Mouse (Mus musculus) right cerebral cortex, postnatal 36 days (tissue): ENCODE measurements around the gene Gm6169.
"Not testable (repeated sequence)": the region's sequence is repeated elsewhere in the genome, so short reads cannot be mapped to it uniquely, and the experiment has no call there.

ENCODE experiments used
- DNase-seq, 2 experiments: peaks; one replicate each; pipeline ENCODE4 v3.0.0; 2022; ENCODE audit warnings: low spot score in 2 of 2, mixed read lengths in 1 of 2

The Gm6169 gene

DNA sequence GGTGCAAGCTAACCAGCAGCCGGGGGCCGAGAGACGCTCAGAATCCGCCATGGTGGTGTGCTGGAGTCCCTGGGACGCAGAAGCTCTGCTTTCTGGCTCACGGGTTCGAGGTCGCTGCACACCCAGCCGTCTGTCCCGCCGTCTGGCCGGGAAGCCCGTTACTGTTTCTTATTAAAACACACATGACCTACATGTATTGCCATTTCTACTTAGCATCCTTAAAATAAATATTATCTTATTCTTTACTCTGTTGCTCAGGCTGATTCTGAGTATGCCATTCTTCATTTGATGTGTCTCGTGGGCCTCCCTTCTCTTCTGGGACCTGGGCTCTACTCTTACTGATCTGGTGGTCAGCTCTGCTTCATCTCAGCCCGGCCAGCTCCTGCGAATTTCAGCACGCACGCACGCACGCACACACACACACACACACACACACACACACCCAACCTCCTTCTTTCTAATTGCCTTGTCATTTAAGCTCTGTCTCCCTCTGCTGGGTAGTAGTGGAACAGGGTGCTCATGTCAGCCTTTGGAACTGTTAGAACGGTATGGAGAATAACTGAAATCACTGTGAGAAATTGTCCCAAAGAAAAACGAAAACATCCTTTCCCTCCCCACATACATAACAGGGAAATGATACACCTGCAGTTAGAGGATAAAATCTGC is at the start of gene Gm6169:
Gene Gm6169 (minus strand): TSS at position 51 of the 666 bp plus-strand sequence.
- peak; percentile 45 to 47 for DNase-seq

DNA sequence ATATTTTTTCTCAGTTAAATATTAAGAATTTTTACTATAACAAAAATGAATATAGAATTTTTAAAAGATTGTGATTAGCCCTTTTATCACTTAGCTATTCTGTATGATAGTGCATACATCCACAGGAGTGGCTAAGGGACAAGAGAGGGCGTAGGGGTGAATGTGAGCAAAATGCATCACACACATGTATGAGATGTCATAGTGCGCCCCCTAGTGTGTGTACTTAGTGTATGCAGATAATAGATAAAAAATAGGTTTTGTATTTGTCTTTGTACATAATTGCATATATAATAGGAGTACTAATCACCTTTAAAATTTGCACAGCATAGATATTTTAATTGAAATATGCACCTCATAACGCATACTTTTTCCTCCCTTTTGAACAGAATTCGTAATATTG is 46.8 kb upstream of the Gm6169 start:
- DNase-seq = no peak

DNA sequence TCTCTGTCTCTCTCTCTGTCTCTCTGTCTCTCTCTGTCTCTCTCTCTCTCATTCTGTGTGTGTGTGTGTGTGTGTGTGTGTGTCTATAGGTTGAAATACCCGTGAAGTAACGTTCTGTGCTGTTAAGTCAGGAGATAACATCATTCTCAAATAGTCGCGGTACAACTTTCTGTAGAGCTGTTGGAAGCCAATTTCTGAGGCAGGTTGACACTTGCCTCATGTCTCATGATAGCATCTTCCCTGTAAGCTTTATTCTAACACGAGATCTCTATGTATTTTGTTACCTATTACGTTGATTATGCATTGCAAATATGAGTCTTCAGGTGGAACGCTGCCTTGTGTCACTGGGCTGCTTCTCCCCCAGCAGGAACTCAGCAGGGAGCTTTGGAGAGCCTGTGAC is 43.3 kb upstream of the Gm6169 start:
- DNase-seq = no peak

DNA sequence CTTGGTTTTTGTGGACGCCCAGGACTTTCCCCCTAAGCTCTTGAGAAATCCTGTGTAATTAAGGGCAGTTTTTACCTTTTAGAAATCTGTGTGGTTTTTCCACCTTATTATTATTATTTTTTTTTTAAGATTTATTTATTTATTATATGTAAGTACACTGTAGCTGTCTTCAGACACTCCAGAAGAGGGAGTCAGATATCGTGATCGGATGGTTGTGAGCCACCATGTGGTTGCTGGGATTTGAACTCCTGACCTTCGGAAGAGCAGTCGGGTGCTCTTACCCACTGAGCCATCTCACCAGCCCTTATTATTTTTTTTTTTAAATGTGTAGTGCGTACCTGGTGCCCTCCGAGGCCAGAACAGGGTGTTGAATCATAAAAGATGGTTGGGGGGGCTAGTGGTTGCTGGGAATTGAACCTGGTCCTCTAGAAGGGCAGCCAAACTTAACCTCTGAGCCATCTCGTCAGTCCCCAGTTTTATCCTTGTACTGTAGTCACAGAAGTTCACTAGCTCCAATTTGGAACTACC is 39.4 kb upstream of the Gm6169 start:
- not testable (repeated sequence) for DNase-seq

DNA sequence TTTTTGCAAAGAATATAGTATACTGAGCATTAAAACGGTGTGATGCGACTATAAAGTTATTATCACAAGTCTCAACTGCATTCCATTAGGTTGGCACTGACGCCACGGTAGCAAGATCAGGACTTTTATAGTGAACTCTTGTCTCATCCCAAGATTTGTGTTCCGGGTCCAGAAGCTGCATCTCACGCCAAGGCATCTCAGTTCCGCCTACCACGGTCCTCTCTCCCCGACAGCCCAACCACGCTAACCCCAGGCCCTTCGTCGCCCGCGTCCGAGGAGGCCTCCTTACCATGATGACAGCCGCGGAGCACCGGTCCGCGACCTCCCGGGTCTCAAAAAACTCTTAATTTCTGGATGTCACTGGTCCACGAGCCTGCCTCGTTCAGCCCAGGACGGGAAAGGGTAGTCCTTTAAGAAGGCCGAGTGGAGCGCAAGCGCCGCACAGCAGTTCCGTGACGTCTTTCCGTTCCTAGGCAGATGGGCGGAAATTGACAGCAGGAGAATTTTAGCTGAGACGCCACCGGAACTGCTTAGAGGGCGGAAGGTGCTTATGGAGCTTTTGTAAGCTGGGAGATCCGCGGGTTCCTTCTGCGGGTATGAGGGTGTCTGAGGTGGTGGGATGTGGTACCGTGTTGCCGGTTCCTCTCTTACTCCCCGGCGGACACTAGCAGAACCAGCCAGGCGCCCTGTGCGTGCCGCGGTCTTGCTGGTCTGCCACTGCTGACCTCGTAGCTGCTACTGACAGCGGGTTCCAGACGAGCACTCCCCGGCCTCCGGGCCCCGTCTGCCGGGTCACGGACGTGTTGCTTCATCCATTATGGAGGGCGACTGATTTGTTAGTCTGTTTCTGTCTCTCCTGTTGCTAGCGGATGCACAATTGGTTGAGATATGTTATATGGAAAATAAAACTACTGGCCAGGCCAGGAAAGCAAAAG is 38.7 kb upstream of the Gm6169 start, which contains the start of the genes Gfm2 and Nsa2:
Gene Gfm2 (plus strand): TSS at position 472 of the 935 bp plus-strand sequence.
Gene Nsa2 (minus strand): TSS at position 472 of the 935 bp plus-strand sequence.
- peak; percentile 88 to 89 for DNase-seq

DNA sequence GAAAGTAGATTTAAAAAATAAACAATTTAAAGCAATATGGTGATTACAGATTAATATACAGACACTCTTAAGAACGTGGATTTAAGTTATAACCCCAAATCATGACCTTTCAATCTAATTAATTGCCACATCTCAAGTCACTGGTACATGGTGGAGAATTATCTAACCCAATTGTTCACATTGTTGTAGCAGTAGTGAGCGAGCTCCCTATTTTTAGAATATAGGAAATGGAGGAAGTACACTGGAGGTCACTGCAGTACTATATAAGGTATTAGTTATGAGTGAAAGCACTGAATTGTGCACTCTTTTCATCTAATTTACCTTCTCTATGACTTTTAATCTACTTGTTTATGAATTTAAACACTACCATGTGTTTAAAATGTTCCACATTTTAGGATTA is 31.4 kb upstream of the Gm6169 start:
- not testable (repeated sequence) for DNase-seq

DNA sequence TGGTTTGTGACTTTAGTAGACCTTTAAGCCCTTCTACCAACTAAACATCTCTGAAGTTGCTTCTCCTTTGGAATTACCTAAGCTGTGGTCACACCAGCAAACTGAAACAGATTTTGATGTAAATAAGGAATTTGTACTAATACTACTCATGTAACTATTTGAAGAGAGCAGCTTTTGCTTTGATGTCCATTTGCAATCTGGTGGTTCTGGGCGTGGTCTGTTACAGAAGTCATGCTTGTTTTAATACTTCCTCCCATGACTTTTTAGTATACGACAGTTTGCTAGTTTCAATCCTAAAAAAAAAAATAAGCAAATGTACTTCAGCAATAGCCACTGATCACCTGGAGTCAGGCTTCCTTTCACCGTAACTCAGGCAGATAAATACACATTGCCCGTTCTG is 30.6 kb upstream of the Gm6169 start:
- not testable (repeated sequence) for DNase-seq

DNA sequence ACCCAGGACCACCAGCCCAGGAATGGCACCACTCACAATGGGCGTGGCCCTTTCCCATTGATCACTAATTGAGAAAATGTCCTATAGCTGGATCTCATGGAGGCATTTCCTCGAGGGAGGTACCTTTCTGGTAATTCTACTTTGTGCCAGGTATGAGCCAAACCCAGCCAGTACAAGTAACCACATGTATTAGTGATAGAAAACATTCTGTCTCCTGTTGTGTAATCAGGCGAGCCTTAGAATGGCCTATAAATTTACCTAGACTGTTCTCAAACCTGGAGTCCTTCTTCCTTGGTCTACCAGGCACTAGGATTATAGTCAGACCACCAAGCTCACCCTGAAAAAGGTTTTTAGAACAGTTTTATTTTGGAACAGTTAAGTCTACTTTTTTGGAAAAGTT is 22.3 kb upstream of the Gm6169 start:
- no peak for DNase-seq

DNA sequence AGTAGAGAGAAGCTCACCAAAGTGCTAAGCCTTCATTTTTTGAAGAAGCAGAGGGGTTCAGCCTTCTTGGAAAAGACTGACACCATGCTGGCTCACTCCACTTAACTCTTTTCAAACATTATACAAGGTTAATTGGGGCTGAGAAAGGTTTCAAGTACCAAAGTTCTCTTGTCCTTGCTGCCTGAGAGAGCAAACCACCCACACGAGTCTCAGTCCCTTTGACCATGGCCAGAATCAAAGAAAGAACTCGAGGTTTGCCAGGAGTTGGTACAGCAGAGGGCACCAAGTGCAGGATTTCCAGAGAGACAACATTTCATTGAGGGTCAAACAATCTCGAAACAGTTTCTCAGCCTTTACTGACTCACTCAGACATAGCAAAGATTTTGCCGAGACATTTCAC is 10.0 kb upstream of the Gm6169 start:
- no peak for DNase-seq

DNA sequence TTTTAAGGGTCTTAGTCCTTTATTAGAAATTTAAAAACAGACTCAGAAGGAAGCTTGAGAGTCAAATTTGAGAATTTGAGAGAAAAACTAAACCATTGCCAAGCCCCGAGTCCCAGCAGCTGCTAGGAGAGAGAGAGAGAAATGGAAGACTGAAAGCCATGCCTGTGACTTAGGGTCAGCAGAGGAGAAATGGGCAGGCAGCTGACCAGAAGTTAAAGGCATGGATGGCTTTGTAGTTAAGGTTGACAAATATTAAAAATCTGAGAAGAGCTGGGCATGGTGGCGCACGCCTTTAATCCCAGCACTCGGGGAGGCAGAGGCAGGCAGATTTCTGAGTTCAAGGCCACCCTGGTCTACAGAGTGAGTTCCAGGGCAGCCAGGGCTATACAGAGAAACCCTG is 8.7 kb upstream of the Gm6169 start:
- not testable (repeated sequence) for DNase-seq

DNA sequence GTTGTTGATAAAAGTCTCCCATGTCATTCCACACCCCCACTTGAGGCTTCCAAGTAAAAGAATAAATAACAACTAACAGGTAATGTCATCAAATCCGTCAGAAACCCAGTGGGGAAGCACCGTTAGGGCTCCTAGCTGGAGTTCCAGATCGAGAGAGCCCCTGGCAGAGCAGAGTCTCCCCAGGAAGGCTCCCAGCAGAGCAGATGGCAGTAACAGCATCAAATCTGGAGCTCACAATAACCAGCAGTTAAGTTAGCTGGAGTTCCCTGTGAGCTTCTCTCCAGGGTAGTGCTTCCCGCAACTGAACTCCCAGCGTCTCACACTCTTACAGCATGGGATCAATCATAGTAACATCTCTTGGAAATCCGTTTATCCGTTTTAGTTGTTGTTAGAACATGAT is 6.0 kb upstream of the Gm6169 start:
- no peak for DNase-seq

DNA sequence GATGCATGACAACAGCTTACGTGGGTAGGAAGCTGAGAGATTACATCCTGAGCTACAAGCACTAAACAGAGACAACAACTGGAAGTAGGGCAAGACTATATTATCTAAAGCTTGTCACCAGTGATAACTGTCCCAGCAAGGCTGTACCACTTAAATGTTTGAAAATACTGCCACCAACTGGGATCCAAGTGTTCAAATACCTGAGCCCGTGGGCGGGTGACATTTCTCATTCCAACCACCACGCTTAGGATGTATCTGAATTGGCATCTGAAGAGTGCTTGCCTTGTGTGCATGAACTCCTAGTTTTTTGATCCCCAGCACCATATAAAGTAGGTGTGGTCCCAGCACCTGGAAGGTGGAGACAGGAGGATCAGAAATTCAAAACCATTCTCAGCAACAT is 3.3 kb downstream of the Gm6169 start:
- no peak for DNase-seq

DNA sequence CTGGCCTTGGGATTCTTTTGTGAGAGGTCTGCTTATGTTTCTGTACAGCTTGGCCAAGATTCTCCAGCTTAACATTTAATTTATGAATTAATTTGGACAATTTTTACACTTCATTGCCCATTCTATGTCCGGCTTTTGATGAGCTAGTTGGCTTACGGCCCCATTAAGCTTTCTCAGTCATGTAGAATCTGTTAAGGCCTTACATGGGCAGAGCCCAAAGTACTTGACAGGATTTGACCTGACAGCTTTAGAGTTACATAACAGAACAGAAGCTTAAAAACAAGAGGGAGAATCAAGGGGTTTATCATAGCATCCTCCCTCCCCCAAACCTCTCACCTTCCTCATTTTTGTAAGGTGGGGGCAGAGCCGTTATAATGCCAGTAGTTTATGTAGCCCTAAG is 10.9 kb downstream of the Gm6169 start:
- DNase-seq = no peak

DNA sequence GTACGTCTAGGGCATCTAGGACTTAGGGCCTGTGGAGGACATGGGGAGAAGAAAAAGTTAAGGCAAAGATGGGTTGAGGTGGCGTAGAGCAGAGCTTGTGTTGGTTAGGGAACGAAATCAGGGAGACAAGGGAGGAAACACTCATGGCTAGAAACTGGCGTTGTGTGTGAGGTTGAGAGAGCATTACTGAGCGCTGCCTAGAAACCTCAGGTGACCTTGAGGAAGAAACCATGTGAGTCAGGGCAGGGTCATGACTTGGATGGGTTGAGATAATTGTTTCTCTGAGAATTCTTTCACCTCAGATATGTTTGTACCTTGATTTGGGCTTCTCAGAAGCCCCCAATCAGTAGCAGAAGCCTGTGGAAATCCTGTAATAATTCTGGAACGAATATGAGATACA is 11.6 kb downstream of the Gm6169 start:
- no peak for DNase-seq

DNA sequence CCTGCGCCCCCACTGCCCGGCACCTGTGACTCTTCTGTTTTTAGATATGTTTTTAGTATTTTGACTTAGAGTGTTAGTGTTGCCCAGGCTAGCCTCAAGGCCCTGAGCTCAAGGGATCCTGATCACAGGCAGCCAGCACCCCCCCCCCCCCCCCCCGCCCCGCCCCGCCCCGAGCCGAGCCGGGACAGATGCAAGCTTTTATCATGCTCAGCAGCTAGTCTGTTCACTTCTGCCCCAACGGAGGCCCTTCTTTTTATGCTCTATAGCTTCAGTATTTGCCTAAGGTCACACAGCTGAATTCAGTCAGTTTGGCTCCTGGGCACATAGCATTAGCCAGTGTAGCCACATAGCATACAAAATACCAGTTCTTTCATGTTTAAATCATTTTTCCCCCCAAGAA is 12.7 kb downstream of the Gm6169 start:
- DNase-seq = no peak

DNA sequence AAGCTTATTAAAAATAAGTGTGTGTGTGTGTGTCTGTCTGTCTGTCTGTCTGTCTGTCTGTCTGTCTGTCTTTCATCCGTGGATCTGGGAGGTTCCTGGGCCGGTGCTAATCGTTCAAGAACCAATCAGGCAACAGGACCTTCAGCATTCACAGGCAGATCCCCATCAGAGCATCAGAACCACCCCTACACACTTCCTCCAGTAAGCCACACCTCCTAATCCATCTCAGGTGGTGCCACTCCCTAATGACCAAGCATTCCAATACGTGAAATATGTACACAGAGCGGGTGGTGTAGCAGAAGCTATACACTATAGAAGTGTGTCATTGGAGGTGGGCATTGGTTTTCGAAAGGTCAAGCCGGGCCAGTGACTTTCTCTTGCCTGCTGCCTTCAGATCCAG is 16.6 kb downstream of the Gm6169 start:
- DNase-seq = no peak

DNA sequence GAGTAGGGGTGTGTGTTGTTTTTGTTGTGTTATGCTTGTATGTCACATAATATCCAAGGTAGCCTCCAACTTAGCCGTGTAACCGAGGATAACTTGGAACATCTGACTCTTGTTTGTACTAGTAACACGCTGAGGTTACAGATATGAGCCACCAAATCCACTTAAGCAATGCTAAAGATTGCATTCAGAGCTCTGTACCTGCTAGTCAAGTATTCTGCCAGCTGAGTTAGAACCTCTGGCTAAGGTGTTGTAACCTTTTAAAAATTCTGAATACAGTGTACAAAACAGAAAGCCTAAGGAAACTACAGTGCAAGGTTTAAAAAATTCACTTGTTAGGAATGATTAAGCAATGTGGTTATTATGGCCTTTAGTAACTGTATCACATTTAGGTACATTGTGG is 18.4 kb downstream of the Gm6169 start:
- no peak for DNase-seq

DNA sequence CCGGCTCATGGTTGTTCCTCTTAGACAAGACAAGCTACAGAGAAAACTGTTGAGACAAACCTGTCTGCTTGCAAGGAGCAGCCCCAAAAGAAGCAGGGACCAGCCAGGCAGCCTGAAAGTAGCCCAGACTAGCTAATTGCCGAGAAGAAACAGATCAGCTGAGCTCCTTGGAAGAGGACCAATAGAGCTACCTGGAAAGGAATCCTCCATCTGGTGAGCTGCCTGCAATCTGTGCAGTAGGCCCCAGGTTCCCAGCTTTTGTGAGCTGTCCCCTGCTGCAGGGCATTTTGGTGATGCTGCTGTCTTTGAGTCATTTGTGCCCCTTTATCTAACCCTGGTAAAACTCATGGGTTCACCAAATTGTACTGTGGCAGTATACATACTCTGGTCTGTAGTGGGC is 18.8 kb downstream of the Gm6169 start:
- DNase-seq = no peak

DNA sequence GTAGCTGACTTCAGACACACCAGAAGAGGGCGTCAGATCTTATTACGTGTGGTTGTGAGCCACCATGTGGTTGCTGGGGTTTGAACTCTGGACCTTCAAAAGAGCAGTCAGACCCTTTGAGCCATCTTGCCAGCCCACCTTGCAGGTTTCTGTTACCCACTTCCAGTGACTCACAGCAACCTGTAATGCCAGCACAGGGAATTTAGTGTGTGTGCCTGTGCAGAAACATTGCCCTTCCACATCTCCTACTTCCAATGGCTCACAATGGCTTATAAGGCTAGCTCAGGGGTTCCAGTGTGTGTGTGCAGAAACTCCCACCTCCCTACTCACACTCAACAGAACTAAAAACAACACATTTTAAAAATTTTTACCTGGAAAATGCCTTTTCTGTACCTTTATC is 21.5 kb downstream of the Gm6169 start:
- DNase-seq = no peak

DNA sequence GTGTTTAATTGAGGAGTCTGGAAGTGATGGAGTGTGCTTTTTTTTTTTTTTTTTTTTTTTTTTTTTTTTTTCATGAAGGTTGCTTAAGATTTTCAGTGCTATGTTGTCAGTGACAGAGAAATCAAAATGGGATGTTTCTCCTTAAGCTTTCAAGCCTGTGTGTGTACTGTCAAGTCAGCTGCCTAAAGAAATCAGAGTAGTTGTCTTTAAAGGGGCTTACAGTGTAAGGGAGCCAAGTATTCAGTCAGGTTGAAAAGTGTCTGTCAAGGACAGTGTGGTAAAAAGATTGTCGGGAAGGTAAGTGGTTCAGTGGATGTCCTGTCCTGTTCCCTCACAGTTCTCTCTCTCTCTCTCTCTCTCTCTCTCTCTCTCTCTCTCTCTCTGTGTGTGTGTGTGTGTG is 25.5 kb downstream of the Gm6169 start:
- no peak for DNase-seq

DNA sequence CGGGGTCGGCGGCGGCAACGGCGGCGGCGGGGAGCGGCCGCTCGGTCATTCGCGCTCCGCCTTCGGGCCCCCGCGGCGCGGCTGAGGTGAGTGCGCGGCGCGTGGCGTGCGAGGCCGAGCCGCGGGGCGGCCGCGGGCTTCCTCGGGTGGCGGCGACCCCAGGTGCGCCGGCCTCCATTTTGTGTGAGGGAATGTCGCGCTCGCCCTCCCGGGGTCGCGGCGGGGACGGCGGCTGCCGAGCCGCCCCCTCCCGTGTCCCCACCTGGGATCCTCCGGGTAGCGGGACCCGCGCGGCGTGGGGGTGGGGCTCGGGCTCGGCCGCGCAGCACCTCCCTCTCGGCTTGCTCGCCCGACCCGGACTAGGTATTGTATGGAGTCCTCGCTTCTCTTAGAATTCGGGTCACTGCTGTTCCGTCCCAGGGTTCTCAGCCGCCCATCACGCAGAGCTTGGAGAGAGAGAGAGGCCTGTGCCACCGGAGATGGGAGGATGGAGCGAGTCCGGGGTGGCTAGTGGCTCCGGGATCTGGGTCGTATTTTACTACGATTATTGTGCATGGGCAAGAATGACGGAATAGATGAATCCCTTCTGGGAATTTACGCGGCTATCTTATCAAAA is 27.3 kb downstream of the Gm6169 start:
- peak in 1 of 2 experiments; percentile 14 for DNase-seq

DNA sequence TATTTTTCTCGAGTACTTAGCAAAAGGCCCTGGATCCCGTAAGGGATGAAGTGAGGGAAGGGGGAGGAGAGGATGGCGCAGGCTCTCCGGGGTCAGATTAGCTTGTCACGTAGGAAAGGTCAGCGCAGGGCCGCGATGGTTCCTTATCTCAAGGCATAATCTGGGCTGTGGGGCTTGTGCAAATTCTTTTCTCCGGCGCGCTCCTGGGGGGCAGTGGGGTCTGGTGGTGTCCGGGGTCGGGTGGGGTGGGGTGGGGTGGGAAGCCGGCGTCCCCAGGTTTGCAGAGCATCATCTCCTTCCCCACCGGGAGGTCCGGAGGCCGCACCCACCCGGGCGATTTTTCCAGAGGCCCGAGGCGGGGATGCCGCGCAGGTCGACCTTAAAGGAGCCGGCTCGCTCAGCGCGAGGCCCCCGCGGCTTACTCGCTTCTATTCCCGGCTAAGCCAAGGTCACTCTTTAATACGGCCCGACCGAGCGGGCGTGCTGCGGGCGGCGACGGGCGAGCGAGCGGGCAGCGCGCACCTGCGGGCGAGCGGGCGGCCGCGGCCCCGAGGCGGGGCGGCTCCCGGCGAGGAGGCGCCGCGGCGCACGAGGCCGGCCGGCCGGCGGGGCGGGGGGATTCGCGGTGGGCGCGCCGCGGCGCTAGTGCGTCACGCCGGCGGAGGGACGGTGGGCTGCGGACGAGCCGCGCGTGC is 28.0 kb downstream of the Gm6169 start:
- no peak for DNase-seq
